Mouse (Mus musculus) spleen, adult 10 weeks (tissue): ENCODE data around the gene Rtl3. TPM values are rescaled to one million over a fixed set of nuclear protein-coding genes. Genes with fewer than 3 reads are reported as not detected.

Source experiments
- polyA plus RNA-seq: library from polyadenylated mRNA; stranded (reverse); fragments of 350-450 nt; fragmentation: Illumina TruSeq; extraction: RNeasy Lipid Tissue Mini Kit (QIAGEN cat#74804); gene quantifications from one replicate; pipeline ENCODE4 v1.2.3, GENCODE M21; 2015; ENCODE audit warnings: low replicate concordance; ENCODE audit not compliant: insufficient read depth

The Rtl3 gene
- not detected for polyA plus RNA-seq

DNA sequence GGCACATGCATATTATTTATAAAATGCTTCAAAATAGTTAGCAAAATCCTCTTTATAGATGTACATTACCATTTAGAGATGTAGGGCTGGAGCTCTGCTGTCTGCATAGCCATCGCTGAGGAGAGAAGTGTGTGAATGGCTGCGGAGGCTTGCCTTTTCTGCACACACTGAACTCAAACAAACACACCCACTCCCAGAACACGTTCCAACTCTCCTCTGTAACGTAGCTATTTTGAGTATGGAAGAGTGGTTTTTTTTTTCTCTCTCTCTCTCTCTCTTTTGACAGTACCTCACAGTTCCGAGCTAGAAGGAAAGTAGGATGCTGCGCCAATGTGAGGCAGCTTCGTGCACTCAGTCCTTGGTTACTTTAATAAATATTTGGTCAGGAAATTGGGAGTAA is at the start of gene Rtl3:
Rtl3 (minus strand) TSS at position 236 of the 400 bp plus-strand sequence.

Other genes starting within 250 kb of the Rtl3 start
- 2.0 TPM for gene Cysltr1, start 237.0 kb downstream of the Rtl3 start, polyA plus RNA-seq
- 0.14 TPM for gene Lpar4, start 80.0 kb upstream of the Rtl3 start, polyA plus RNA-seq
- 133 TPM for gene P2ry10, start 247.8 kb upstream of the Rtl3 start, polyA plus RNA-seq